Mouse (Mus musculus) bone marrow, adult 2 months (tissue): ENCODE data around the gene Rgs3.

ENCODE experiments used
- CTCF ChIP-seq: fragments of 200-500 bp; IDR thresholded peaks from 2 replicates; pipeline ENCODE4 v1.5.1; 2011; ENCODE audit warnings: low read length, control low read depth; ENCODE audit not compliant: control insufficient read depth, insufficient read depth
- POLR2A ChIP-seq: fragments of 200-500 bp; IDR thresholded peaks from 2 replicates; pipeline ENCODE4 v1.6.1; 2011; ENCODE audit warnings: low read depth, mild to moderate bottlenecking, control low read depth, low read length, borderline replicate concordance; ENCODE audit not compliant: control insufficient read depth

- no peak for TF ChIP-seq CTCF
- TF ChIP-seq POLR2A, result no peak
Measured at GRCm38 (mm10) chr4:62685268-62685667, 125.6 kb downstream of the Rgs3 start.
